Mouse (Mus musculus) midbrain, embryonic 15.5 days (tissue): ENCODE results near the gene Polr3g. TPM values are rescaled to one million over a fixed set of nuclear protein-coding genes. Genes with fewer than 3 reads are reported as not detected.

ENCODE experiments used
- ATAC-seq: fragments of 200-750 bp; cut with Nextera tagmentation; replicated peaks from 2 replicates; pipeline ENCODE4 v1.8.0; 2017; ENCODE audit warnings: moderate TSS enrichment
- H3K27ac ChIP-seq: fragments of 300-500 bp; sonication (generic); 2 replicates; pipeline ENCODE4 v1.5.1; 2015; ENCODE audit warnings: mild to moderate bottlenecking, inconsistent platforms
- H3K27me3 ChIP-seq: fragments of 300-500 bp; sonication (generic); replicated peaks from 2 replicates; pipeline ENCODE4 v1.6.1; 2015; ENCODE audit warnings: inconsistent platforms
- H3K36me3 ChIP-seq: fragments of 300-500 bp; sonication (generic); replicated peaks from 2 replicates; pipeline ENCODE4 v1.6.1; 2015; ENCODE audit warnings: inconsistent platforms
- H3K4me1 ChIP-seq: fragments of 300-500 bp; sonication (generic); 2 replicates; pipeline ENCODE4 v1.6.1; 2015; ENCODE audit warnings: inconsistent platforms
- H3K4me2 ChIP-seq: fragments of 300-500 bp; sonication (generic); 2 replicates; pipeline ENCODE4 v1.6.1; 2015; ENCODE audit warnings: inconsistent platforms, mild to moderate bottlenecking, moderate library complexity
- H3K4me3 ChIP-seq: fragments of 300-500 bp; sonication (generic); 2 replicates; pipeline ENCODE4 v1.5.1; 2015; ENCODE audit warnings: mild to moderate bottlenecking, inconsistent platforms
- H3K9ac ChIP-seq: fragments of 300-500 bp; sonication (generic); 2 replicates; pipeline ENCODE4 v1.6.1; 2015; ENCODE audit warnings: mild to moderate bottlenecking, inconsistent platforms
- H3K9me3 ChIP-seq: fragments of 300-500 bp; sonication (generic); 2 replicates; pipeline ENCODE4 v1.6.1; 2016; ENCODE audit warnings: inconsistent platforms
- WGBS: fragments of 180-500 bp; shearing (Covaris S2); methylation state at CpG from one replicate; pipeline ENCODE4 v1.1.7; 2015; ENCODE audit warnings: mixed read lengths; 5-methylcytosine and 5-hydroxymethylcytosine counted together
- polyA plus RNA-seq: library from polyadenylated mRNA; unstranded; fragments of >200 nt; fragmentation: Nextera tagmentation; extraction: Ambion mirVana; gene quantifications from 2 replicates; pipeline ENCODE4 v1.2.1, GENCODE M21; 2015

Polr3g gene
- polyA plus RNA-seq, 1 experiment from 2014 or later = 5.0 TPM

DNA sequence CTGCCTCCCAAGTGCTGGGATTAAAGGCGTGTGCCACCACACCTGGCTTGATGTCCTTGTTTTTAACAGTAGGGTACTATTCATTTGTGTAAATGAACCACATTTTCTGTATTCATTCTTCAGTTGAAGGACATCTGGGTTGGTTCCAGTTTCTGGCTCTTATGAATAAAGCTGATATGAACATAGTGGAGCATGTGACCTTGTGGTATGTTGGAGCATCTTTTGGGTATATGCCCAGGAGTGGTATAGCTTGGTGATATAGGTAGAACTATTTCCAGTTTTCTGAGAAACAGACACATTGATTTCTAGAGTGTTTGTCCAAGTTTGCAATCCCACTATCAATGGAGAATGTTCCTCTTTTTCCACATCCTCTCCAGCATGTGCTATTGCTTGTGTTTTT is 3.1 kb upstream of the Polr3g start:
- 98% methylated on average over 1 of the region's 1 CpGs for WGBS
- H3K36me3 ChIP-seq = no peaks in the 10 kb centered on the region
- ATAC-seq = no peak

GRCm38 (mm10) chr13:81711546-81712371 is 946 bp upstream of the Polr3g start:
- H3K9me3 ChIP-seq = no peaks in the 10 kb centered on the region
- peak overlapping the region; percentile 74 for H3K4me3 ChIP-seq
- WGBS = under 1% methylated on average over 42 of the region's 42 CpGs
- peak overlapping the region; percentile 90 for H3K27ac ChIP-seq
- H3K4me1 ChIP-seq = peaks cover 22% of the 10 kb centered on the region
- H3K36me3 ChIP-seq = no peaks in the 10 kb centered on the region
- H3K4me2 ChIP-seq = peak overlapping the region; percentile 86
- peak; percentile 54 for ATAC-seq
- peak overlapping the region; percentile 70 for H3K9ac ChIP-seq
- no peaks in the 10 kb centered on the region for H3K27me3 ChIP-seq

More for the DNA sequence above, 3.1 kb upstream of the Polr3g start:
- Histone ChIP-seq H3K9me3 (no peaks in the 10 kb centered on the region), H3K4me3 (no peak overlapping the region), H3K27ac (no peak overlapping the region), H3K4me1 (peaks cover 22% of the 10 kb centered on the region), H3K4me2 (no peak overlapping the region), H3K9ac (no peak overlapping the region), H3K27me3 (no peaks in the 10 kb centered on the region)

GRCm38 (mm10) chr13:81710266-81710665 is 547 bp downstream of the Polr3g start:
- ATAC-seq = no peak

GRCm38 (mm10) chr13:81709805-81710204 is 1.0 kb downstream of the Polr3g start:
- 12% methylated on average over 4 of the region's 4 CpGs for WGBS
- Histone ChIP-seq H3K27ac (no peak overlapping the region), H3K27me3 (no peaks in the 10 kb centered on the region), H3K4me2 (peak overlapping the region; percentile 86), H3K4me3 (peak overlapping the region; percentile 74; the same call in 1 of the 2 replicates), H3K9ac (no peak overlapping the region), H3K36me3 (no peaks in the 10 kb centered on the region), H3K9me3 (no peaks in the 10 kb centered on the region), H3K4me1 (peaks cover 22% of the 10 kb centered on the region)
- no peak for ATAC-seq

More at GRCm38 (mm10) chr13:81710266-81710665, 547 bp downstream of the Polr3g start:
- no peaks in the 10 kb centered on the region for H3K36me3 ChIP-seq
- H3K4me3 ChIP-seq = peak overlapping the region; percentile 74
- under 1% methylated on average over 7 of the region's 7 CpGs for WGBS
- peaks cover 22% of the 10 kb centered on the region for H3K4me1 ChIP-seq
- H3K9ac ChIP-seq = peak overlapping the region; percentile 70; the same call in 1 of the 2 replicates
- H3K27me3 ChIP-seq = no peaks in the 10 kb centered on the region
- no peak overlapping the region for H3K27ac ChIP-seq
- no peaks in the 10 kb centered on the region for H3K9me3 ChIP-seq
- peak overlapping the region; percentile 86 for H3K4me2 ChIP-seq

- ATAC-seq = no peak
- no peak overlapping the region for H3K4me3 ChIP-seq
- no peak overlapping the region for H3K4me2 ChIP-seq
- H3K4me1 ChIP-seq = peaks cover 8% of the 10 kb centered on the region; the same call in 1 of the 2 replicates
- no peaks in the 10 kb centered on the region for H3K9me3 ChIP-seq
- 92% methylated on average over 5 of the region's 5 CpGs for WGBS
- no peaks in the 10 kb centered on the region for H3K36me3 ChIP-seq
- no peaks in the 10 kb centered on the region for H3K27me3 ChIP-seq
- no peak overlapping the region for H3K27ac ChIP-seq
- no peak overlapping the region for H3K9ac ChIP-seq
These were observed 4.5 kb downstream of the Polr3g start for GRCm38 (mm10) chr13:81706311-81706710.

DNA sequence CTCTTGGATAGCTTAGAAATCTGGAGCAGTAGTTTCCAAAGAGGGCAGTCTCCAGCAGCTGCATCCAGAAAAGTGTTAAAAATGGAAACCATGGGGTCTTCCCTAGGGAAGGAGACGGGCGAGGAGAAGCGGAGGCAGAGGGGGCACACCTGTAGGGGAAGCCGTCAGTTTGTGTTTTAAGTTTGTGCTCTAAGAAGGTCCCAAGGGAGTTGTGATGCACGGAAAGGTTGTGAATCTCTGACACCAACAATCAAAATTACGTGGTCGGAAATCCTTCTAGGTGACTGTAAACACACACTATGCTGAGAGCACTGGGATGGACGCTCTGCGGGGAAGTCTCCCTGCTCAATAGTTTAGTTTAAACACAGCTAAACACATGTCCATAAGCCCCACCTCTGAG is 7.2 kb downstream of the Polr3g start:
- no peak overlapping the region for H3K4me3 ChIP-seq
- 87% methylated on average over 9 of the region's 9 CpGs for WGBS
- no peak overlapping the region for H3K9ac ChIP-seq
- no peaks in the 10 kb centered on the region for H3K27me3 ChIP-seq
- H3K4me1 ChIP-seq = no peaks in the 10 kb centered on the region
- no peak for ATAC-seq
- no peak overlapping the region for H3K4me2 ChIP-seq
- no peak overlapping the region for H3K27ac ChIP-seq
- H3K36me3 ChIP-seq = no peaks in the 10 kb centered on the region
- H3K9me3 ChIP-seq = no peaks in the 10 kb centered on the region

DNA sequence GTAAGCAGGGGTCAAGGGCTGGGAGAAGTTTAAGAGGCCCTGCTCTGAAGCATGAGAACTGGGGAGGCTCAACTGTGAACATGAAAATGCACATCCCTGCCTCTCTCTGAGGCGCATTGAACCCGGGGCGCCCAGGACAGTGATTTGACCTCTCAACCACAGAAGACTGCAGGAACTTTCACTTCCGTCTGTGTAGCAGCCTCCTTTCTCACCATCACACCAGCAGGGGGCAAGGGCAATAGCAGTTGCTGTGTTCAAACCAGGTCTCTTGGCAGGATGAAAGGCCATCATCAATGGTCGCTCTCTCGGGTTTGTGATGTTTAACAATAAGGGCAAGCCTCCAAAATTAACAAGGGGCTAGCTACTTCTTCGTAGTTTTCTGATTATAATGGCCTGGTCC is 7.7 kb downstream of the Polr3g start:
- no peaks in the 10 kb centered on the region for H3K36me3 ChIP-seq
- 65% methylated on average over 7 of the region's 7 CpGs for WGBS
- H3K4me2 ChIP-seq = no peak overlapping the region
- H3K9me3 ChIP-seq = no peaks in the 10 kb centered on the region
- no peaks in the 10 kb centered on the region for H3K27me3 ChIP-seq
- H3K4me1 ChIP-seq = no peaks in the 10 kb centered on the region
- H3K9ac ChIP-seq = no peak overlapping the region
- H3K4me3 ChIP-seq = no peak overlapping the region
- no peak overlapping the region for H3K27ac ChIP-seq
- ATAC-seq = no peak

DNA sequence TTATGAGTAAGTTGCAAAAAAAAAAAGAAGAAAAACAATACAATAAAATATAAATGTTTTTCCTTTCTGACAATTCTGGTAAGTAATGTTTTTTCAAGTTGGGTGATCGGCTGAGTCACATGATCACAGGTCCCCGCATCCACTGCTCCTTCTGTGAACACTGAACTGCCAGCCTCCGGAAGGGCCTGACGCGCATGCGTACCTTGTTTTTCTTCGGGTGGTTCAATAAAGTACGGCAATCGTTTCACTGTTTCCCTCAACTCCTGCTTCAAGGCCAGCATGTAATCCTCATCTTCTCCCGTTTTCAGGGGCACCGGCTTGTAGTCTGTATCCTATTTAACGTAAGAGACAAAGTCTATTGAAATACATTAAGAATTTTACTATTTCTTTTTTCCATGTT is 16.4 kb downstream of the Polr3g start:
- Histone ChIP-seq H3K27ac (no peak overlapping the region), H3K9ac (no peak overlapping the region), H3K9me3 (no peaks in the 10 kb centered on the region), H3K4me3 (no peak overlapping the region), H3K4me1 (no peaks in the 10 kb centered on the region), H3K27me3 (no peaks in the 10 kb centered on the region), H3K4me2 (no peak overlapping the region), H3K36me3 (no peaks in the 10 kb centered on the region; the same call in 1 of the 2 replicates)
- 91% methylated on average over 12 of the region's 12 CpGs for WGBS
- ATAC-seq = no peak

- Histone ChIP-seq H3K4me1 (no peaks in the 10 kb centered on the region), H3K4me2 (no peak overlapping the region), H3K36me3 (no peaks in the 10 kb centered on the region), H3K27me3 (no peaks in the 10 kb centered on the region), H3K4me3 (no peak overlapping the region), H3K9me3 (no peaks in the 10 kb centered on the region), H3K27ac (no peak overlapping the region), H3K9ac (no peak overlapping the region)
- 47% methylated on average over 9 of the region's 9 CpGs for WGBS
- ATAC-seq = no peak
These were observed 19.2 kb downstream of the Polr3g start for GRCm38 (mm10) chr13:81691606-81692005.

DNA sequence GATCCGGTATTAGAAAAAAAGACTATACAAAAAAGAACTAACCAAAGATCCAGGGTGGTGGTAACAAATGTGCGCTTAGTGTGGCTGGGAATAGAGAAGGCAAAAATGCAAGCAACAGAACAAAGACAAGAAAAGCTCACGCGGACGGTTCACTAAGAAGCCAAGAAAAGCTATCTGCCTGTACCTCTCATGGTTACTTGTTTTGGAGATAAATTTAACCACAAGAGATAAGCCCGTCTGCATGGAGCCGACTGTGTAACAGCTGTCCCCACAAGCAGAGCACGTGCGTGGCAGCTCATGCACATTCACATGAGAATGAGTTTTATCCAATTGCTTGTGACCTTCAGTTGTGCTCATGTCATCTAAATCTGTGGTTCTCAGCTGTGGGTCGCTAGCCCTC is 20.3 kb downstream of the Polr3g start:
- no peaks in the 10 kb centered on the region for H3K36me3 ChIP-seq
- H3K9ac ChIP-seq = no peak overlapping the region
- no peak overlapping the region for H3K27ac ChIP-seq
- ATAC-seq = no peak
- H3K9me3 ChIP-seq = no peaks in the 10 kb centered on the region
- H3K4me3 ChIP-seq = no peak overlapping the region
- H3K4me1 ChIP-seq = no peaks in the 10 kb centered on the region
- no peak overlapping the region for H3K4me2 ChIP-seq
- H3K27me3 ChIP-seq = no peaks in the 10 kb centered on the region
- 87% methylated on average over 10 of the region's 10 CpGs for WGBS

- no peak overlapping the region for H3K27ac ChIP-seq
- no peak overlapping the region for H3K9ac ChIP-seq
- no peaks in the 10 kb centered on the region for H3K4me1 ChIP-seq
- no peak overlapping the region for H3K4me2 ChIP-seq
- no peaks in the 10 kb centered on the region for H3K27me3 ChIP-seq
- no peak for ATAC-seq
- H3K4me3 ChIP-seq = no peak overlapping the region
- H3K36me3 ChIP-seq = no peaks in the 10 kb centered on the region
- no peaks in the 10 kb centered on the region for H3K9me3 ChIP-seq
- 95% methylated on average over 3 of the region's 3 CpGs for WGBS
These were observed 21.2 kb downstream of the Polr3g start for GRCm38 (mm10) chr13:81689587-81689986.

GRCm38 (mm10) chr13:81684884-81685283 is 25.9 kb downstream of the Polr3g start:
- WGBS = 98% methylated on average over 3 of the region's 3 CpGs
- no peak for ATAC-seq
- H3K27me3 ChIP-seq = no peaks in the 10 kb centered on the region

GRCm38 (mm10) chr13:81684258-81684657 is 26.6 kb downstream of the Polr3g start:
- no peaks in the 10 kb centered on the region for H3K4me1 ChIP-seq
- no peak overlapping the region for H3K27ac ChIP-seq
- no peak for ATAC-seq
- no peaks in the 10 kb centered on the region for H3K9me3 ChIP-seq
- H3K9ac ChIP-seq = no peak overlapping the region
- no peaks in the 10 kb centered on the region for H3K27me3 ChIP-seq
- no peak overlapping the region for H3K4me3 ChIP-seq
- H3K4me2 ChIP-seq = no peak overlapping the region
- WGBS = 84% methylated on average over 5 of the region's 5 CpGs
- H3K36me3 ChIP-seq = no peaks in the 10 kb centered on the region

More at GRCm38 (mm10) chr13:81684884-81685283, 25.9 kb downstream of the Polr3g start:
- no peak overlapping the region for H3K9ac ChIP-seq
- H3K36me3 ChIP-seq = no peaks in the 10 kb centered on the region
- H3K4me2 ChIP-seq = no peak overlapping the region
- H3K4me3 ChIP-seq = no peak overlapping the region
- H3K27ac ChIP-seq = no peak overlapping the region
- no peaks in the 10 kb centered on the region for H3K9me3 ChIP-seq
- no peaks in the 10 kb centered on the region for H3K4me1 ChIP-seq
